Mouse (Mus musculus): ENCODE data around the gene Fam161a. TPM values are rescaled to one million over a fixed set of nuclear protein-coding genes. Genes with fewer than 3 reads are reported as not detected.

Fam161a gene
- polyA plus RNA-seq, 1 experiment from 2014 or later: 5.7 TPM

- H3K4me3 ChIP-seq (ENCODE audit: low read length): peak overlapping the region; percentile 61
- H3K9me3 ChIP-seq (ENCODE audit: control insufficient read depth, low read length): peaks cover 16% of the 10 kb centered on the region
- H3K27ac ChIP-seq (ENCODE audit: low read depth, low read length): peak overlapping the region; percentile 83
- 51% methylated on average over 44 of the region's 46 CpGs for WGBS
- no peaks in the 10 kb centered on the region for H3K27me3 ChIP-seq (replicated peaks; ENCODE audit: control insufficient read depth, insufficient read depth, low read length)
- ATAC-seq: peak; percentile 72
- peak overlapping the region; percentile 71 for H3K4me2 ChIP-seq (ENCODE audit: low read length)
- peaks cover 25% of the 10 kb centered on the region for H3K4me1 ChIP-seq (ENCODE audit: control insufficient read depth, insufficient read depth, low read depth, low read length)
- H3K9ac ChIP-seq (ENCODE audit: low read depth, low read length): peak overlapping the region; percentile 70
- peaks cover 10% of the 10 kb centered on the region for H3K36me3 ChIP-seq (ENCODE audit: control insufficient read depth, insufficient read depth, low read length)
Observed at GRCm38 (mm10) chr11:22972746-22973526, 34.4 kb upstream of the Fam161a start.

- 58% methylated on average over 14 of the region's 14 CpGs for WGBS
- Histone ChIP-seq H3K9ac (ENCODE audit: low read depth, low read length) (peak overlapping the region; percentile 60), H3K4me2 (ENCODE audit: low read length) (peak overlapping the region; percentile 71), H3K27me3 (replicated peaks; ENCODE audit: control insufficient read depth, insufficient read depth, low read length) (no peaks in the 10 kb centered on the region), H3K27ac (ENCODE audit: low read depth, low read length) (peak overlapping the region; percentile 59), H3K36me3 (ENCODE audit: control insufficient read depth, insufficient read depth, low read length) (peaks cover 10% of the 10 kb centered on the region), H3K4me3 (ENCODE audit: low read length) (peak overlapping the region; percentile 61), H3K9me3 (ENCODE audit: control insufficient read depth, low read length) (peaks cover 16% of the 10 kb centered on the region), H3K4me1 (ENCODE audit: control insufficient read depth, insufficient read depth, low read depth, low read length) (peaks cover 29% of the 10 kb centered on the region)
- ATAC-seq: no peak
Observed at GRCm38 (mm10) chr11:22973599-22973998, 33.7 kb upstream of the Fam161a start.

GRCm38 (mm10) chr11:22978215-22978614 lies 29.1 kb upstream of the Fam161a start:
- no peak for ATAC-seq
- Histone ChIP-seq H3K9ac (ENCODE audit: low read depth, low read length) (no peak overlapping the region), H3K27ac (ENCODE audit: low read depth, low read length) (no peak overlapping the region), H3K4me2 (ENCODE audit: low read length) (no peak overlapping the region), H3K4me3 (ENCODE audit: low read length) (no peak overlapping the region), H3K4me1 (ENCODE audit: control insufficient read depth, insufficient read depth, low read depth, low read length) (peaks cover 46% of the 10 kb centered on the region), H3K9me3 (ENCODE audit: control insufficient read depth, low read length) (0 out of 2 replicates have a peak, but pooled peaks cover 3% of the 10 kb centered on the region), H3K27me3 (replicated peaks; ENCODE audit: control insufficient read depth, insufficient read depth, low read length) (no peaks in the 10 kb centered on the region), H3K36me3 (ENCODE audit: control insufficient read depth, insufficient read depth, low read length) (peaks cover 10% of the 10 kb centered on the region)
- WGBS: 82% methylated on average over 3 of the region's 3 CpGs

- no peak overlapping the region for H3K4me2 ChIP-seq (ENCODE audit: low read length)
- no peak overlapping the region for H3K4me3 ChIP-seq (ENCODE audit: low read length)
- H3K9ac ChIP-seq (ENCODE audit: low read depth, low read length): no peak overlapping the region
- no peak overlapping the region for H3K27ac ChIP-seq (ENCODE audit: low read depth, low read length)
- H3K27me3 ChIP-seq (replicated peaks; ENCODE audit: control insufficient read depth, insufficient read depth, low read length): no peaks in the 10 kb centered on the region
- 29% methylated on average over 1 of the region's 1 CpGs for WGBS
- H3K4me1 ChIP-seq (ENCODE audit: control insufficient read depth, insufficient read depth, low read depth, low read length): peaks cover 46% of the 10 kb centered on the region
- H3K9me3 ChIP-seq (ENCODE audit: control insufficient read depth, low read length): no peaks in the 10 kb centered on the region
- peaks cover 6% of the 10 kb centered on the region for H3K36me3 ChIP-seq (ENCODE audit: control insufficient read depth, insufficient read depth, low read length)
- ATAC-seq: peak; percentile 3; the same call in 1 of the 2 replicates
Observed at GRCm38 (mm10) chr11:22978711-22979110, 28.6 kb upstream of the Fam161a start.

- ATAC-seq: no peak
- no peaks in the 10 kb centered on the region for H3K9me3 ChIP-seq (ENCODE audit: control insufficient read depth, low read length)
- no peak overlapping the region for H3K9ac ChIP-seq (ENCODE audit: low read depth, low read length)
- WGBS: 90% methylated on average over 1 of the region's 1 CpGs
- H3K36me3 ChIP-seq (ENCODE audit: control insufficient read depth, insufficient read depth, low read length): peaks cover 2% of the 10 kb centered on the region; the same call in 1 of the 2 replicates
- H3K4me1 ChIP-seq (ENCODE audit: control insufficient read depth, insufficient read depth, low read depth, low read length): peaks cover 44% of the 10 kb centered on the region
- H3K4me2 ChIP-seq (ENCODE audit: low read length): no peak overlapping the region
- H3K27me3 ChIP-seq (replicated peaks; ENCODE audit: control insufficient read depth, insufficient read depth, low read length): no peaks in the 10 kb centered on the region
- H3K4me3 ChIP-seq (ENCODE audit: low read length): no peak overlapping the region
- no peak overlapping the region for H3K27ac ChIP-seq (ENCODE audit: low read depth, low read length)
Observed at GRCm38 (mm10) chr11:22979221-22979620, 28.1 kb upstream of the Fam161a start.

- Histone ChIP-seq H3K4me1 (ENCODE audit: control insufficient read depth, insufficient read depth, low read depth, low read length) (peaks cover 36% of the 10 kb centered on the region), H3K4me2 (ENCODE audit: low read length) (peak overlapping the region; percentile 74), H3K36me3 (ENCODE audit: control insufficient read depth, insufficient read depth, low read length) (no peaks in the 10 kb centered on the region), H3K4me3 (ENCODE audit: low read length) (peak overlapping the region; percentile 7; the same call in 1 of the 2 replicates), H3K9ac (ENCODE audit: low read depth, low read length) (no peak overlapping the region), H3K27me3 (replicated peaks; ENCODE audit: control insufficient read depth, insufficient read depth, low read length) (no peaks in the 10 kb centered on the region), H3K9me3 (ENCODE audit: control insufficient read depth, low read length) (no peaks in the 10 kb centered on the region), H3K27ac (ENCODE audit: low read depth, low read length) (no peak overlapping the region)
- ATAC-seq: no peak
- WGBS: 54% methylated on average over 4 of the region's 4 CpGs
Observed at GRCm38 (mm10) chr11:22981041-22981440, 26.3 kb upstream of the Fam161a start.

- 5% methylated on average over 12 of the region's 12 CpGs for WGBS
- Histone ChIP-seq H3K4me1 (ENCODE audit: control insufficient read depth, insufficient read depth, low read depth, low read length) (peaks cover 31% of the 10 kb centered on the region), H3K36me3 (ENCODE audit: control insufficient read depth, insufficient read depth, low read length) (no peaks in the 10 kb centered on the region), H3K9me3 (ENCODE audit: control insufficient read depth, low read length) (no peaks in the 10 kb centered on the region), H3K27ac (ENCODE audit: low read depth, low read length) (peak overlapping the region; percentile 95), H3K4me2 (ENCODE audit: low read length) (peak overlapping the region; percentile 74), H3K9ac (ENCODE audit: low read depth, low read length) (peak overlapping the region; percentile 82), H3K4me3 (ENCODE audit: low read length) (peak overlapping the region; percentile 70), H3K27me3 (replicated peaks; ENCODE audit: control insufficient read depth, insufficient read depth, low read length) (no peaks in the 10 kb centered on the region)
- ATAC-seq: peak; percentile 35
Observed at GRCm38 (mm10) chr11:22981543-22981950, 25.8 kb upstream of the Fam161a start.

GRCm38 (mm10) chr11:22981984-22982757 lies 25.2 kb upstream of the Fam161a start, which contains the start of the genes Gm28048 and Commd1:
Gene Gm28048, minus strand, starts transcription at chr11:22982090.
Gene Commd1, minus strand, starts transcription at chr11:22982382.
- ATAC-seq: peak; percentile 94
- Histone ChIP-seq H3K4me2 (ENCODE audit: low read length) (peak within 1 kb of the TSS; percentile 74), H3K9ac (ENCODE audit: low read depth, low read length) (peak within 1 kb of the TSS; percentile 82), H3K27me3 (replicated peaks; ENCODE audit: control insufficient read depth, insufficient read depth, low read length) (no peaks in the 10 kb centered on the region), H3K27ac (ENCODE audit: low read depth, low read length) (peak within 1 kb of the TSS; percentile 95), H3K4me1 (ENCODE audit: control insufficient read depth, insufficient read depth, low read depth, low read length) (peaks cover 27% of the 10 kb centered on the region), H3K4me3 (ENCODE audit: low read length) (peak within 1 kb of the TSS; percentile 70), H3K9me3 (ENCODE audit: control insufficient read depth, low read length) (no peaks in the 10 kb centered on the region), H3K36me3 (ENCODE audit: control insufficient read depth, insufficient read depth, low read length) (no peaks in the 10 kb centered on the region)
- WGBS: 2% methylated on average over 42 of the region's 42 CpGs

- no peak overlapping the region for H3K4me3 ChIP-seq (ENCODE audit: low read length)
Observed at GRCm38 (mm10) chr11:22982846-22983245, 24.5 kb upstream of the Fam161a start.

More at GRCm38 (mm10) chr11:22982846-22983245, 24.5 kb upstream of the Fam161a start:
- Histone ChIP-seq H3K27me3 (replicated peaks; ENCODE audit: control insufficient read depth, insufficient read depth, low read length) (no peaks in the 10 kb centered on the region), H3K27ac (ENCODE audit: low read depth, low read length) (peak overlapping the region; percentile 95), H3K4me1 (ENCODE audit: control insufficient read depth, insufficient read depth, low read depth, low read length) (peaks cover 22% of the 10 kb centered on the region), H3K9me3 (ENCODE audit: control insufficient read depth, low read length) (no peaks in the 10 kb centered on the region), H3K9ac (ENCODE audit: low read depth, low read length) (no peak overlapping the region), H3K4me2 (ENCODE audit: low read length) (no peak overlapping the region; the same call in 1 of the 2 replicates), H3K36me3 (ENCODE audit: control insufficient read depth, insufficient read depth, low read length) (no peaks in the 10 kb centered on the region)
- ATAC-seq: no peak
- WGBS: 74% methylated on average over 6 of the region's 6 CpGs
